Mouse (Mus musculus) v-Abl transformed pro-B cells (cell line): ENCODE measurements around the gene Coasy.
"Not testable (repeated sequence)": the region's sequence is repeated elsewhere in the genome, so short reads cannot be mapped to it uniquely, and the experiment has no call there.

Experiments
- in situ Hi-C, 2 experiments: fragments of 400-800 bp; cut with MboI; formaldehyde crosslinking; loops; one replicate each; pipeline ENCODE4 v1.15.1; 2025; ENCODE audit not compliant: unreplicated experiment in 2 of 2

The Coasy gene

DNA sequence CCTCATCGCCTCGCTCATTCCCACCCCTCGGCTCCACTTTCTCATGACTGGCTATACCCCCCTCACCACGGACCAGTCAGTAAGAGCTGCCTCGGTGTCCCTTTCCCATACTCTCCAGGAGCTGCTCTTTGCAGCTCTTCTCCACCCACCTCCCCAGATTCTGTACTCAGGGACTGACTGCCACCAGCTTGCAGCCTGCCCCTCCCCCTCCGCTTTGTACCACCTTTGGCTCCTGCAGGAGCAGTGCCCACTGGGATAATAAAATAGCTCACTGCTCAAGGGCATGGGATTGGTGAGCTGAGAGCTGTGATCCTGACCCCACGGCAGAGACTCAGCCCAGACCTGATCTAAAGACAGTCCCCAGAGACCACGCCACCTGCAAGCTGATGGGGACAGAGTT, 42.1 kb downstream of the Coasy start:
- in situ Hi-C loops: not testable (repeated sequence)

DNA sequence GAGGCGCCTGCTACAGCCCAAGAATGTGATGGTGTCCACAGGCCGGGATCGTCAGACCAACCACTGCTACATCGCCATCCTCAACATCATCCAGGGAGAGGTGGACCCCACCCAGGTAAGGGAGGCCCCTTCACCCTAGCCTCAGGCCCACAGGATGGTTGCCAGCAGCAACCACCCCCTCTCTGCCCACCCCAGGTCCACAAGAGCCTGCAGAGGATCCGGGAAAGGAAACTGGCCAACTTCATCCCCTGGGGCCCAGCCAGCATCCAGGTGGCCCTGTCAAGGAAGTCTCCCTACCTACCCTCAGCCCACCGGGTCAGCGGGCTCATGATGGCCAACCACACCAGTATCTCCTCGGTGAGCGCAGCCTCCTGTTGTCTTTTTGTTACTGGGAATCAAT, 42.6 kb downstream of the Coasy start:
- in situ Hi-C loops: not testable (repeated sequence)

GRCm38 (mm10) chr11:101127075-101127474, 44.7 kb downstream of the Coasy start:
- in situ Hi-C loops: no loop called here

DNA sequence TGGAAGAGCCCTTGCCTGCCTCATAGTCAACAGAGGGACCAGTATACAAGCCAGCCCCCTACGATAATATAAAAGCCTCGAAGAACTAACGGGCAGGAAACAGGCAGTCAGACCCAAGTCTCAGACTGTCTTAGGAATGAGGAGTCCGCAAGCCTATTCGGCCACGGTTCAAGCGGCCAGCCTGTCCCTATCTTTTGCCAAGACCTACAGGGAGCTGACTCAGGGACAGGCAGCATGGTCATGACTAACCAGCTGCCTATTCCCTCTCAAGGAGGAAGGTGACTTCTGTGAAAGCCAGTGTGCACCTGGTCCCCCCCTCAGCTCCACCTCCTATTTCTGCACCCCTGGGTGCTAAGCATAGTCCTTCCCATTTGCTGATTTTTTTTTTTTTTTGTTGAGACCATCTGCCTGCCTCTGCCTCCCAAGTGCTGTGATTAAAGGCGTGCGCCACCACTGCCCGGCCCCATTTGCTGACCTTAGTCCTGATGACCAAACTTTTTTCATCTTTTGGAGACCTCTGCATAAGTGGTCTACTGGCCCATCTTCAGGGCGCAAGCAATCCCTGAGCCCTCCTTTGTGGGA, 46.7 kb downstream of the Coasy start:
- in situ Hi-C loops: no loop called here

DNA sequence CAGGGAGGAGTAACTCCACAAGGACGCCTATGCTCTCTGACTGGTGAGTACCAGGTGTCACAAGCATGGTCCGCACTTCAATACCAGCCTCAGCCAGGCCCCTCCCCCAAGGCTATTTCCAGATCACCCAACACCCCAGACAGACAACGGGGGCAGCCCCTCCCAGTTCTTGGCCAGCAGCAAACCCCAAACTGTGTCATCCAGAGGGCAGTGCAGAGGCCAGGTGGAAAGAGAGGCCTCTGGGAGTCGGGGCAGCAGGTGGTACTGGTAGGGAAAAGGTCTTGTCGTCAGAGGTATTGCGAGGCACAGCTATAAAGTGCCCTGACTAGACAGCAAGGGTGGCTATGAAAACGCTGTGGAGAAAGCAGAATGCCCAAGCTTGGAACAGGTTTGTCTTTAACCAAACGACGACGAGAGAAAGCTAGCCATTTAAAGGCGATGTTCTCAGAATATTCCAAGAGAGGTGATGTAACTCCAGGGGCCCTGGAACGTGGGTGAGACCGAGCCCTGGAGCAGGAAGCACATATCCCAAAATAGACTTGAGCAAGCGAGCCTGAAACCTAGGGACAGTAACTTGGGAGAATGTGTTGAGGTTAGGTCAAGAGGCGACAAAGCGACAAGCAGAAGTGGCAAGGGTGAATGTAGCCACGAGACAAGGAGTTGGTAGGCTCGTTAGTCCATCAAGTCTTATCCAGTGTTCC, 47.8 kb downstream of the Coasy start:
- in situ Hi-C loops: loop anchor here (5.0 kb wide), 1 partner anchor 42 kb away; the partner anchor contains the start of genes Cntnap1 (in 2 of the 2) and Plekhh3 (in 2 of the 2)

- in situ Hi-C loops: loop anchor here (5.0 kb wide), 1 partner anchor 41 kb away; the partner anchor contains the start of genes Cntnap1 (in 2 of the 2) and Plekhh3 (in 2 of the 2)
These were observed 48.8 kb downstream of the Coasy start for GRCm38 (mm10) chr11:101131187-101131586.

DNA sequence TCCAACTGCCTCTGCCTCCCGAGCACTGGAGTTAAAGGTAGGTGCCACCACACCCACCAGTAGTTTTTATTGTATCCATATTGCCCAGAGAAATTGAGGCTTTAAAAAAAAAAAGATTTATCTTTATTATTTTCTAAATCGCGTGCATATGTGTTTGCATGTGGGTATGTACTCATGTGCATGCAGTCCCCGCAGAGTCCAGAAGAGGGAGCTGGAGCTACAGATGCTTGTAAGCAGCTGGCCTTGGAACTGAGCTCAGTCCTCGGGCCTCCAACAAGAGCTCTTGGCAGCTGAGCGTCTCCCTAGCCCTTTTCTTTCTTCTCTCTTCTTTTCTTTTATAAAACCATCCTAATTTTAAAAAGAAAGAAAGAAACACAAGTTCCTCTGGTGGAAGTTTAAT, 49.3 kb downstream of the Coasy start:
- in situ Hi-C loops: loop anchor here (5.0 kb wide), 1 partner anchor 41 kb away; the partner anchor contains the start of genes Cntnap1 (in 2 of the 2) and Plekhh3 (in 2 of the 2)

DNA sequence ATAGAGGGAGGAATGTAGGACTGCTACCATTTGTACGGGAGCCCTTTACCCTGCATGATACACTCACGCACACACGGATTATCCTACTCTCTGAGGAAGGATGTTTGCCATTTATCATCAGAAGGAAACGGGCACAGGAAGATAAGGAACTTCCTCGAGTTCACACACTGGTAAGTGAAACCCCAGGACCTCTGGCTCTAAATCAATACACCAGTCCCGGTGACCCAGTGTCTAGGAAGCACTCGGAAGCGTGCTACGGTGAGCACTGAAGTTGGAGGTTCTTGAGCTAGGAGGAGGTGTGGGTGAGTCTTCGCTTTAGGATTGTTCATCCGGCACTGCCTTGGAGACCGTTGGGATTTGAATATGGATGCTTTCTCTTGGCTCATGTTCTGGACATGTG, 50.7 kb downstream of the Coasy start:
- in situ Hi-C loops: loop anchor here (5.0 kb wide), 1 partner anchor 39 kb away; the partner anchor contains the start of genes Cntnap1 (in 2 of the 2) and Plekhh3 (in 2 of the 2)

GRCm38 (mm10) chr11:101134217-101134865, 52.0 kb downstream of the Coasy start:
- in situ Hi-C loops: loop anchor here (5.0 kb wide), 1 partner anchor 38 kb away; the partner anchor contains the start of genes Cntnap1 (in 2 of the 2) and Plekhh3 (in 2 of the 2)
